Mouse (Mus musculus): ENCODE data around the gene Kantr. TPM values are rescaled to one million over a fixed set of nuclear protein-coding genes. Genes with fewer than 3 reads are reported as not detected.
"Not testable (repeated sequence)": the region's sequence is repeated elsewhere in the genome, so short reads cannot be mapped to it uniquely, and the experiment has no call there.

Gene Kantr
- total RNA-seq, 2 experiments from 2014 or later, result 42.2 to 52.4 TPM

DNA sequence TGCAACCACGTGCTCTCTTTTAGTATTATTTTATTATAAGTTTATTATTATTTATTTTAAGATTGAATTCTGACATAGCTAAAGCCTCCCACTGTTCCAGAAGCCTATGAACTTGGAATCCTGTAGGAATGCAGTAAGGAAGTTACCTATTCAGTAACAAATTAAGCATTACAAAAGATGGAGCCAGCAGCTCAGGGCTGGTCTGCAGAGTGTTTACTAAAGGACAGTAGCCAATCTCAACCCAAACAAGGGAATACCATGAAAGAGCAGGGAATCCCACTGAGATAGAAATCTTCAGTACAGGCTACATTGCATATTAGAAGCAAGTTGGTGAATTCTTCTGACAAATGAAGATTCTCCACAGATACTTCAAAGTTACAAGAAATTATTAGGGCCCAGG is 40.3 kb downstream of the Kantr start:
- not testable (repeated sequence) for DNase-seq (ENCODE audit: extremely low spot score in 1 of 2, low spot score in 1 of 2)

DNA sequence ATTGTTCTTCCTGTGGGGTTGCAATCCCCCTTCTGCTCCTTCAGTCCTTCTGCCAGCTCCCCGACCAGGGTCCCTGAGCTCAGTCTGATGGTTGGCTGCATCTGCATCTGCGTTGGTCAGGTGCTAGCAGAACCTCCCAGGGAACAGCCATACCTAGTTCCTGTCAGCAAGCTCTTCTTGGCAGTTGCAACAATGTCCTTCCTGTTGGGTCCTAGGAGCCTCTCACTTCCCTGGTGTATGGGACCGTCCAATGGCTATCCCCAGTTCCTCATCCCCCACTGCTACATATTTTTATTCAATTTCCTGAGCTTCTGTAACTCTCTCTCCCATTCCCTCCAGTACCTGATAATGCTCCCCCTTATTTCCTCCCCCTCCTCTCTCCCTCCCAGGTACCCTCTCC is 42.5 kb downstream of the Kantr start:
- DNase-seq (ENCODE audit: extremely low spot score in 1 of 2, low spot score in 1 of 2), result no peak

DNA sequence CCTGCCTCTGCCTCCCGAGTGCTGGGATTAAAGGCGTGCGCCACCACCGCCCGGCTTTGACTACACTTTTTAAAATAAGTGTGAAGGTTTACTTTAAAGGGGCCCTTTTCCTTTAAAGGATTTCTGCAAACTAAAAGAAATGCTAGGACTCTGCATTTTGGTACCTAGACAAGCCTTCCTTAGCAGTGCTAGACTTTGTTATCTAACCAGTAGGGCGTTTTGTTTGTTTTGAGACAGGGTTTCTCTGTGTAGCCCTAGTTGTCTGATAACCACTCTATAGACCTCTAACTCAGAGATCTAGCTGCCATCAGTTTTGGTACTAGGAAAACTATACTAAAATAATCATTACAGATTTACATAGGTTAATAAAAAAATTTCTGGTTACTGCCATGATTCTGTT is 47.9 kb downstream of the Kantr start:
- no peak for DNase-seq (ENCODE audit: extremely low spot score in 1 of 2, low spot score in 1 of 2)

DNA sequence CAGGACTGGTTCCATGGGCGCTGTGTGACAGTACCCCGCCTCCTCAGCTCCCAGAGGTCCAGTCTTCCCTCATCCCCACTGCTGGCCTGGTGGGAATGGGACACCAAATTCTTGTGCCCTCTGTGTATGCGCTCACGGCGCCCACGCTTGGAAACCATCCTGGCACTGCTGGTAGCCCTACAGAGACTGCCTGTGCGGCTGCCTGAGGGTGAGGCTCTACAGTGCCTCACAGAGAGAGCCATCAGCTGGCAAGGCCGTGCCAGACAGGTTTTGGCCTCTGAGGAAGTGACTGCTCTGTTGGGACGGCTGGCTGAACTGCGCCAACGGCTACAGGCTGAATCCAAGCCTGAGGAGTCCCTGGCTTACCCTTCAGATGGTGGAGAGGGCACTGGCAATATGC is 56.1 kb downstream of the Kantr start:
- DNase-seq (ENCODE audit: extremely low spot score in 1 of 2, low spot score in 1 of 2), result no peak

Other genes with a start within 250 kb of the Kantr start
- gene Iqsec2, start 183.2 kb downstream of the Kantr start, total RNA-seq (2021), result 100 to 1,000 TPM; 157 to 181 TPM
- gene Kdm5c, start 94.5 kb downstream of the Kantr start, total RNA-seq (2021), result 10 to 100 TPM; 49.7 to 60.1 TPM
- gene Tspyl2, start 14.9 kb upstream of the Kantr start, total RNA-seq (2021), result 100 to 1,000 TPM in 1 of 2 experiments, 10 to 100 TPM in 1; 91.5 to 111 TPM
- gene Gpr173, start 41.2 kb upstream of the Kantr start, total RNA-seq (2021), result 10 to 100 TPM; 15.7 to 16.1 TPM
- not detected for gene Cldn34a, start 235.8 kb upstream of the Kantr start, total RNA-seq (2021)

Data from layer of hippocampus, postnatal 25 days (tissue).